Mouse (Mus musculus): ENCODE results near the gene Prps2. TPM values are rescaled to one million over a fixed set of nuclear protein-coding genes. Genes with fewer than 3 reads are reported as not detected.
A peak's percentile ranks its signal among the peaks of the same experiment; 100 is the strongest.

Gene Prps2
- polyA plus RNA-seq, 1 experiment from 2014 or later = 22.5 TPM

GRCm38 (mm10) chrX:167330399-167330798 lies 52.1 kb downstream of the Prps2 start, which contains the start of gene Tlr7:
Gene Tlr7 (minus strand): TSS chrX:167330558.
- Histone ChIP-seq H3K27me3 (ENCODE audit: insufficient read depth, low read length) (no peaks in the 10 kb centered on the region), H3K4me1 (replicated peaks; ENCODE audit: insufficient read depth, low read length) (no peaks in the 10 kb centered on the region), H3K27ac (no peak within 1 kb of the TSS), H3K9ac (ENCODE audit: low read depth, low read length) (no peak within 1 kb of the TSS), H3K4me3 (replicated peaks; ENCODE audit: low read depth, low read length) (no peak within 1 kb of the TSS), H3K4me2 (ENCODE audit: low read length) (no peak within 1 kb of the TSS), H3K36me3 (ENCODE audit: insufficient read depth, low read length) (no peaks in the 10 kb centered on the region), H3K9me3 (replicated peaks; ENCODE audit: low read length) (no peaks in the 10 kb centered on the region)
- DNase-seq (ENCODE audit: low spot score) (no peak), ATAC-seq (replicated peaks; ENCODE audit: low FRiP score, low read depth) (no peak)
- TF ChIP-seq CTCF (IDR thresholded peaks at IDR 0.05; ENCODE audit: low read depth) = no peak
- WGBS = 69% methylated on average over 6 of the region's 6 CpGs

GRCm38 (mm10) chrX:167329620-167330019 lies 52.9 kb downstream of the Prps2 start:
- DNase-seq (ENCODE audit: low spot score) (no peak), ATAC-seq (replicated peaks; ENCODE audit: low FRiP score, low read depth) (no peak)
- Histone ChIP-seq H3K4me2 (ENCODE audit: low read length) (no peak overlapping the region), H3K27ac (no peak overlapping the region), H3K4me1 (replicated peaks; ENCODE audit: insufficient read depth, low read length) (no peaks in the 10 kb centered on the region), H3K27me3 (ENCODE audit: insufficient read depth, low read length) (no peaks in the 10 kb centered on the region), H3K9me3 (replicated peaks; ENCODE audit: low read length) (no peaks in the 10 kb centered on the region), H3K36me3 (ENCODE audit: insufficient read depth, low read length) (no peaks in the 10 kb centered on the region), H3K4me3 (replicated peaks; ENCODE audit: low read depth, low read length) (no peak overlapping the region), H3K9ac (ENCODE audit: low read depth, low read length) (no peak overlapping the region)
- WGBS = 94% methylated on average over 1 of the region's 1 CpGs
- TF ChIP-seq CTCF (IDR thresholded peaks at IDR 0.05; ENCODE audit: low read depth) = no peak

- H3K27me3 ChIP-seq (ENCODE audit: insufficient read depth, low read length) = no peaks in the 10 kb centered on the region
- ATAC-seq (replicated peaks; ENCODE audit: low FRiP score, low read depth) (no peak), DNase-seq (ENCODE audit: low spot score) (peak; percentile 18)
- no peak overlapping the region for H3K9ac ChIP-seq (ENCODE audit: low read depth, low read length)
- H3K4me1 ChIP-seq (replicated peaks; ENCODE audit: insufficient read depth, low read length) = no peaks in the 10 kb centered on the region
- no peak overlapping the region for H3K4me2 ChIP-seq (ENCODE audit: low read length)
- no peaks in the 10 kb centered on the region for H3K9me3 ChIP-seq (replicated peaks; ENCODE audit: low read length)
- no peak overlapping the region for H3K4me3 ChIP-seq (replicated peaks; ENCODE audit: low read depth, low read length)
- no peak for TF ChIP-seq CTCF (IDR thresholded peaks at IDR 0.05; ENCODE audit: low read depth)
- WGBS = 75% methylated on average over 1 of the region's 1 CpGs
- no peaks in the 10 kb centered on the region for H3K36me3 ChIP-seq (ENCODE audit: insufficient read depth, low read length)
- no peak overlapping the region for H3K27ac ChIP-seq
Measured at GRCm38 (mm10) chrX:167329098-167329497, 53.5 kb downstream of the Prps2 start.

- H3K4me2 ChIP-seq (ENCODE audit: low read length) = no peak overlapping the region
- no peak for TF ChIP-seq CTCF (IDR thresholded peaks at IDR 0.05; ENCODE audit: low read depth)
- no peaks in the 10 kb centered on the region for H3K27me3 ChIP-seq (ENCODE audit: insufficient read depth, low read length)
- no peaks in the 10 kb centered on the region for H3K4me1 ChIP-seq (replicated peaks; ENCODE audit: insufficient read depth, low read length)
- no peak overlapping the region for H3K27ac ChIP-seq
- no peaks in the 10 kb centered on the region for H3K36me3 ChIP-seq (ENCODE audit: insufficient read depth, low read length)
- DNase-seq (ENCODE audit: low spot score) (no peak), ATAC-seq (replicated peaks; ENCODE audit: low FRiP score, low read depth) (no peak)
- WGBS = 80% methylated on average over 3 of the region's 3 CpGs
- no peak overlapping the region for H3K9ac ChIP-seq (ENCODE audit: low read depth, low read length)
- no peak overlapping the region for H3K4me3 ChIP-seq (replicated peaks; ENCODE audit: low read depth, low read length)
- no peaks in the 10 kb centered on the region for H3K9me3 ChIP-seq (replicated peaks; ENCODE audit: low read length)
Measured at GRCm38 (mm10) chrX:167328519-167328918, 54.0 kb downstream of the Prps2 start.

- H3K9me3 ChIP-seq (replicated peaks; ENCODE audit: low read length) = no peaks in the 10 kb centered on the region
- H3K4me3 ChIP-seq (replicated peaks; ENCODE audit: low read depth, low read length) = no peak overlapping the region
- H3K36me3 ChIP-seq (ENCODE audit: insufficient read depth, low read length) = no peaks in the 10 kb centered on the region
- WGBS = 38% methylated on average over 1 of the region's 1 CpGs
- H3K27ac ChIP-seq = no peak overlapping the region
- H3K27me3 ChIP-seq (ENCODE audit: insufficient read depth, low read length) = 0 out of 2 replicates have a peak, but pooled peaks cover 2% of the 10 kb centered on the region
- H3K4me2 ChIP-seq (ENCODE audit: low read length) = no peak overlapping the region
- no peak overlapping the region for H3K9ac ChIP-seq (ENCODE audit: low read depth, low read length)
- no peak for TF ChIP-seq CTCF (IDR thresholded peaks at IDR 0.05; ENCODE audit: low read depth)
- no peaks in the 10 kb centered on the region for H3K4me1 ChIP-seq (replicated peaks; ENCODE audit: insufficient read depth, low read length)
- DNase-seq (ENCODE audit: low spot score) (no peak), ATAC-seq (replicated peaks; ENCODE audit: low FRiP score, low read depth) (no peak)
Measured at GRCm38 (mm10) chrX:167323742-167324141, 58.8 kb downstream of the Prps2 start.

GRCm38 (mm10) chrX:167321233-167321806 lies 61.2 kb downstream of the Prps2 start:
- Histone ChIP-seq H3K9me3 (replicated peaks; ENCODE audit: low read length) (no peaks in the 10 kb centered on the region), H3K27ac (no peak overlapping the region), H3K4me1 (replicated peaks; ENCODE audit: insufficient read depth, low read length) (no peaks in the 10 kb centered on the region), H3K4me3 (replicated peaks; ENCODE audit: low read depth, low read length) (no peak overlapping the region), H3K27me3 (ENCODE audit: insufficient read depth, low read length) (0 out of 2 replicates have a peak, but pooled peaks cover 2% of the 10 kb centered on the region), H3K9ac (ENCODE audit: low read depth, low read length) (no peak overlapping the region), H3K4me2 (ENCODE audit: low read length) (no peak overlapping the region), H3K36me3 (ENCODE audit: insufficient read depth, low read length) (no peaks in the 10 kb centered on the region)
- DNase-seq (ENCODE audit: low spot score) (no peak), ATAC-seq (replicated peaks; ENCODE audit: low FRiP score, low read depth) (no peak)
- 62% methylated on average over 4 of the region's 4 CpGs for WGBS
- TF ChIP-seq CTCF (IDR thresholded peaks at IDR 0.05; ENCODE audit: low read depth) = no peak
